Mouse (Mus musculus): ENCODE data around the gene Nrtn. TPM values are rescaled to one million over a fixed set of nuclear protein-coding genes. Genes with fewer than 3 reads are reported as not detected.
A peak's percentile ranks its signal among the peaks of the same experiment; 100 is the strongest.

Gene Nrtn
- polyA plus RNA-seq, 1 experiment from 2014 or later, result 0.84 TPM

DNA sequence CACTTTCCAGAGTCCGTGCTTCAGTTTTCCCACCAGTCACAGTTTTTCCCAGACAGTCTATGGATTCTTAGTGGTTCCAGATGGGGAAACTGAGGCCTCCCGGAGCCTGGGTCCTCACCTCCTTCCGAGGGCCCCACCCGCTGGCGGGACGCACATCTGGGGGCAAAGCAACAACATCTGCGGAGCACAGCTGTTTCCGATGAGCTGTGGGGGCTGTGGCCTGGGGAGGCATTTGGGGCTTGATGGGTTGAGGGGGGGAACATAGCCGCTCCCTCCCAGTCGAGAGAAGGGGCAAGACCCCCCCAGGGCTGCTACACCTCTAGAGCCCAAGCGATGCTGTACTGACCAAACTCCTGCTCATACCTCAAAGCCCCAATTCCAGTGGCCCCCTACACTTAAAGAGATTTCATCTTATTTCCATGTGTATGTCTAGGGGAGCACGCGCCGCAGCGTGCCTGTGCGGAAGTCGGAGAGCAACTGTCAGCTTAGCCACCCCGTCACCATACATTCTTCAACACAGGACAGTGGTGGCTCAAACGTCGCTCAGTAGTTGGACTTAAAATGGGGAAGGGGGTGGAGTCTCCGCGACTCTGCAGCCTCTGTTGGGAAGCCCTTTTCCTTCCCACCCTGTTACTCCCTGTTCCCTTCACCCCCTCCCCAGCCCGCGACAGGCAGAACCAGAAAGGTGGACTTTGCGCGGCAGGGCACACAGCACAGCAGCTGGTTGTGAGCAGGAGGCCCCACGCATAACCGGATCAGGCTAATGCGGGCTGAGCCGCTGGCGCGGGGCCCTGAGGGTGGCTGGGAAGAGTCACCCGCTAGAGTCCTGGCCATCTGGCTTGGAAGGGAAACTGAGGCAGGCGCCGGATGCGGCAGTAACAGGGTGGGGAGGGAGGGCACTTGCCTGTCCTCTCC lies 2.8 kb downstream of the Nrtn start:
- Histone ChIP-seq H3K36me3 (ENCODE audit: control insufficient read depth, insufficient read depth) (no peaks in the 10 kb centered on the region), H3K27ac (ENCODE audit: low read length) (no peak overlapping the region), H3K4me2 (ENCODE audit: low read length) (no peak overlapping the region), H3K27me3 (replicated peaks; ENCODE audit: control insufficient read depth, insufficient read depth, low read length) (peaks cover 76% of the 10 kb centered on the region), H3K9me3 (ENCODE audit: control insufficient read depth, low read length) (no peaks in the 10 kb centered on the region; the same call in 1 of the 2 replicates), H3K9ac (replicated peaks; ENCODE audit: low read depth, low read length) (no peak overlapping the region), H3K4me1 (replicated peaks; ENCODE audit: control insufficient read depth, insufficient read depth, low read length) (peaks cover 12% of the 10 kb centered on the region), H3K4me3 (replicated peaks; ENCODE audit: low read length) (no peak overlapping the region)
- 24% methylated on average over 35 of the region's 36 CpGs for WGBS
- no peak for ATAC-seq

- Histone ChIP-seq H3K9me3 (ENCODE audit: control insufficient read depth, low read length) (no peaks in the 10 kb centered on the region; the same call in 1 of the 2 replicates), H3K9ac (replicated peaks; ENCODE audit: low read depth, low read length) (no peak overlapping the region), H3K4me2 (ENCODE audit: low read length) (no peak overlapping the region), H3K4me3 (replicated peaks; ENCODE audit: low read length) (no peak overlapping the region), H3K27ac (ENCODE audit: low read length) (no peak overlapping the region), H3K36me3 (ENCODE audit: control insufficient read depth, insufficient read depth) (no peaks in the 10 kb centered on the region), H3K4me1 (replicated peaks; ENCODE audit: control insufficient read depth, insufficient read depth, low read length) (peaks cover 12% of the 10 kb centered on the region), H3K27me3 (replicated peaks; ENCODE audit: control insufficient read depth, insufficient read depth, low read length) (peaks cover 73% of the 10 kb centered on the region)
- 19% methylated on average over 15 of the region's 15 CpGs for WGBS
- no peak for ATAC-seq
Observed at GRCm38 (mm10) chr17:56753452-56753851, 3.9 kb downstream of the Nrtn start.

DNA sequence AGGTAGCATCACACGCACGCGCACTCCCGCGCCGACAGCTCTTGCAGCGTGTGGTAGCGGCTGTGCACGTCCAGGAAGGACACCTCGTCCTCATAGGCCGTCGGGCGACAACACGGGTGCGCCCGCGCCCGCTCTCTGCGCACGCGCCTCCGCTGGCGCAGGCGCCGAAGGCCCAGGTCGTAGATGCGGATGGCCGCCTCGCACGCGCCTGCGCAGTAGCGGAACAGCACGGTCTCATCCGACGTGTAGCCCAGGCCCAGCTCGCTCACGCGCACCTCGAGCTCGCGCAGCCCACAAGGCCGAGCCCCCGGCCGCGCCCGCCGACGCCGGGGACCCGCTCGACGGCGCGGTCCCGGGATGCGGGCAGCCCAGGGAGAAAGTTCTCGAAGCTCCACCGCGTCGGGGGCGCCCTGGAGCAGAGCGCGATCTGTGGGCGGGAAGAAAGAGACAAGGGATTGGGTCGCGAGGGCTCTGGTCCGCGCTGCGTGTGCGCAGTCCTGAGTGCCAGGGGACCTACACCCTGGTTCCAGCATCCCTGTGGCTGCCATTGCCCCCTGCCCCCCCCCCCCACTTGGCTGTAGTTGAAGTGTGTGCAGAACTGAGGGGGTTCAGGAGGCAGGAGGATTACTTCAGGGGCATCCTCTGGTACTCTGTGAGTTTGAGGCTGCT lies 5.8 kb downstream of the Nrtn start:
- no peaks in the 10 kb centered on the region; the same call in 1 of the 2 replicates for H3K9me3 ChIP-seq (ENCODE audit: control insufficient read depth, low read length)
- peaks cover 56% of the 10 kb centered on the region for H3K27me3 ChIP-seq (replicated peaks; ENCODE audit: control insufficient read depth, insufficient read depth, low read length)
- no peaks in the 10 kb centered on the region for H3K4me1 ChIP-seq (replicated peaks; ENCODE audit: control insufficient read depth, insufficient read depth, low read length)
- peak overlapping the region; percentile 51; the same call in 1 of the 2 replicates for H3K9ac ChIP-seq (replicated peaks; ENCODE audit: low read depth, low read length)
- H3K27ac ChIP-seq (ENCODE audit: low read length), result no peak overlapping the region
- peak; percentile 89 for ATAC-seq
- WGBS, result 27% methylated on average over 70 of the region's 71 CpGs
- no peaks in the 10 kb centered on the region for H3K36me3 ChIP-seq (ENCODE audit: control insufficient read depth, insufficient read depth)
- H3K4me2 ChIP-seq (ENCODE audit: low read length), result peak overlapping the region; percentile 48
- H3K4me3 ChIP-seq (replicated peaks; ENCODE audit: low read length), result peak overlapping the region; percentile 40

DNA sequence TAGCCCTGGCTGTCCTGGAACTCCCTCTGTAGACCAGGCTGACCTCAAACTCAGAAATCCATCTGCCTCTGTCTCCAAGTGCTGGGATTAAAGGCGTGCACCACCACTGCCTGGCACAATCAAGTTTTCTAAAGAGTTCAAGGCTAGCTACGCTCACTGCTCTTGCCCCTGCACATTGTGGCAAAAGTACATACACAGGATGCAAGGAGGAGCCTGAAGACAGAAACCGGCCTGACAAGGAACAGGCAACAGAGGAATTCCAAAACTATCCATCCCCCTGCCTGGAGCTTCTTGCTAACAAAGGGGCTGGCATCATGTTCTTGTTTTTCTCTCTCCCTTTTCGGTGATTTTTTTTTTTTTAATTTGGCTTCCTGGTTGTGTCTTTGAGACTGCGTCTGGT lies 13.2 kb downstream of the Nrtn start:
- Histone ChIP-seq H3K27me3 (replicated peaks; ENCODE audit: control insufficient read depth, insufficient read depth, low read length) (no peaks in the 10 kb centered on the region; the same call in 1 of the 2 replicates), H3K27ac (ENCODE audit: low read length) (no peak overlapping the region), H3K36me3 (ENCODE audit: control insufficient read depth, insufficient read depth) (no peaks in the 10 kb centered on the region), H3K9me3 (ENCODE audit: control insufficient read depth, low read length) (0 out of 2 replicates have a peak, but pooled peaks cover 2% of the 10 kb centered on the region), H3K4me2 (ENCODE audit: low read length) (no peak overlapping the region), H3K4me1 (replicated peaks; ENCODE audit: control insufficient read depth, insufficient read depth, low read length) (no peaks in the 10 kb centered on the region), H3K9ac (replicated peaks; ENCODE audit: low read depth, low read length) (no peak overlapping the region), H3K4me3 (replicated peaks; ENCODE audit: low read length) (no peak overlapping the region)
- ATAC-seq, result no peak
- 65% methylated on average over 5 of the region's 5 CpGs for WGBS

GRCm38 (mm10) chr17:56740788-56741160 lies 16.6 kb downstream of the Nrtn start:
- WGBS, result 80% methylated on average over 17 of the region's 17 CpGs
- no peak overlapping the region for H3K27ac ChIP-seq (ENCODE audit: low read length)
- ATAC-seq, result no peak
- H3K4me3 ChIP-seq (replicated peaks; ENCODE audit: low read length), result no peak overlapping the region
- H3K4me1 ChIP-seq (replicated peaks; ENCODE audit: control insufficient read depth, insufficient read depth, low read length), result no peaks in the 10 kb centered on the region
- no peaks in the 10 kb centered on the region for H3K36me3 ChIP-seq (ENCODE audit: control insufficient read depth, insufficient read depth)
- no peak overlapping the region for H3K9ac ChIP-seq (replicated peaks; ENCODE audit: low read depth, low read length)
- H3K4me2 ChIP-seq (ENCODE audit: low read length), result no peak overlapping the region
- H3K9me3 ChIP-seq (ENCODE audit: control insufficient read depth, low read length), result 0 out of 2 replicates have a peak, but pooled peaks cover 2% of the 10 kb centered on the region
- no peaks in the 10 kb centered on the region for H3K27me3 ChIP-seq (replicated peaks; ENCODE audit: control insufficient read depth, insufficient read depth, low read length)

GRCm38 (mm10) chr17:56740118-56740787 lies 17.1 kb downstream of the Nrtn start:
- no peaks in the 10 kb centered on the region for H3K4me1 ChIP-seq (replicated peaks; ENCODE audit: control insufficient read depth, insufficient read depth, low read length)
- WGBS, result 82% methylated on average over 17 of the region's 17 CpGs
- 0 out of 2 replicates have a peak, but pooled peaks cover under 1% of the 10 kb centered on the region for H3K9me3 ChIP-seq (ENCODE audit: control insufficient read depth, low read length)
- ATAC-seq, result no peak
- H3K4me2 ChIP-seq (ENCODE audit: low read length), result no peak overlapping the region
- no peak overlapping the region for H3K27ac ChIP-seq (ENCODE audit: low read length)
- no peak overlapping the region for H3K9ac ChIP-seq (replicated peaks; ENCODE audit: low read depth, low read length)
- no peaks in the 10 kb centered on the region for H3K36me3 ChIP-seq (ENCODE audit: control insufficient read depth, insufficient read depth)
- no peak overlapping the region for H3K4me3 ChIP-seq (replicated peaks; ENCODE audit: low read length)
- H3K27me3 ChIP-seq (replicated peaks; ENCODE audit: control insufficient read depth, insufficient read depth, low read length), result no peaks in the 10 kb centered on the region

DNA sequence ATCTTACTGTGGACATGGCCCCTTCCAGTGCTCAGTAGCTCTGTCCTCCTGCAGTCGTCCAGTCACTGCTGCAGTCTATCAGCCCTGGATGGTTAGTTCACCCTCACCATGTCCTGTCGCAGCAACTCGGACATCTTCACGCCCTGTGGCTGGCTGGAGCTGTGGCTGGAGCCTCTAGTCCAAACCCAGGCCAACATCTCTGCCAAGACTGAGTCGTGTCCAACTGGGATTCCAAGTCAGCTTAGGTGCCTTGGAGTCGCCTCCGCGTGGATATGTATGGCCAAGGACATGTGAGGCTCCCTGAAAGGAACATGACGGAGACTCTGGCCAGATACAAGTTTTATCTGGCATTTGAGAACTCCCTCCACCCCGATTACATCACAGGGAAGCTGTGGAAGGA lies 19.1 kb downstream of the Nrtn start:
- H3K4me1 ChIP-seq (replicated peaks; ENCODE audit: control insufficient read depth, insufficient read depth, low read length), result no peaks in the 10 kb centered on the region
- H3K4me3 ChIP-seq (replicated peaks; ENCODE audit: low read length), result no peak overlapping the region
- H3K36me3 ChIP-seq (ENCODE audit: control insufficient read depth, insufficient read depth), result no peaks in the 10 kb centered on the region
- no peaks in the 10 kb centered on the region for H3K9me3 ChIP-seq (ENCODE audit: control insufficient read depth, low read length)
- no peak for ATAC-seq
- H3K27me3 ChIP-seq (replicated peaks; ENCODE audit: control insufficient read depth, insufficient read depth, low read length), result no peaks in the 10 kb centered on the region
- no peak overlapping the region for H3K27ac ChIP-seq (ENCODE audit: low read length)
- WGBS, result 85% methylated on average over 10 of the region's 10 CpGs
- no peak overlapping the region for H3K4me2 ChIP-seq (ENCODE audit: low read length)
- no peak overlapping the region for H3K9ac ChIP-seq (replicated peaks; ENCODE audit: low read depth, low read length)

GRCm38 (mm10) chr17:56736534-56736933 lies 20.8 kb downstream of the Nrtn start:
- H3K9ac ChIP-seq (replicated peaks; ENCODE audit: low read depth, low read length), result no peak overlapping the region
- WGBS, result 51% methylated on average over 8 of the region's 8 CpGs
- no peak overlapping the region for H3K4me3 ChIP-seq (replicated peaks; ENCODE audit: low read length)
- H3K4me2 ChIP-seq (ENCODE audit: low read length), result no peak overlapping the region
- H3K27ac ChIP-seq (ENCODE audit: low read length), result no peak overlapping the region
- no peaks in the 10 kb centered on the region for H3K9me3 ChIP-seq (ENCODE audit: control insufficient read depth, low read length)
- no peaks in the 10 kb centered on the region for H3K4me1 ChIP-seq (replicated peaks; ENCODE audit: control insufficient read depth, insufficient read depth, low read length)
- H3K36me3 ChIP-seq (ENCODE audit: control insufficient read depth, insufficient read depth), result no peaks in the 10 kb centered on the region
- no peak for ATAC-seq
- no peaks in the 10 kb centered on the region for H3K27me3 ChIP-seq (replicated peaks; ENCODE audit: control insufficient read depth, insufficient read depth, low read length)

GRCm38 (mm10) chr17:56729656-56730055 lies 27.7 kb downstream of the Nrtn start:
- Histone ChIP-seq H3K9me3 (ENCODE audit: control insufficient read depth, low read length) (no peaks in the 10 kb centered on the region; the same call in 1 of the 2 replicates), H3K9ac (replicated peaks; ENCODE audit: low read depth, low read length) (no peak overlapping the region), H3K27me3 (replicated peaks; ENCODE audit: control insufficient read depth, insufficient read depth, low read length) (no peaks in the 10 kb centered on the region), H3K4me1 (replicated peaks; ENCODE audit: control insufficient read depth, insufficient read depth, low read length) (peaks cover 5% of the 10 kb centered on the region; the same call in 1 of the 2 replicates), H3K4me2 (ENCODE audit: low read length) (no peak overlapping the region), H3K27ac (ENCODE audit: low read length) (no peak overlapping the region), H3K4me3 (replicated peaks; ENCODE audit: low read length) (no peak overlapping the region), H3K36me3 (ENCODE audit: control insufficient read depth, insufficient read depth) (no peaks in the 10 kb centered on the region)
- no peak for ATAC-seq
- WGBS, result 35% methylated on average over 2 of the region's 2 CpGs

Measured in forebrain, embryonic 16.5 days (tissue).